Mouse (Mus musculus): Measurements from ENCODE around the gene Rogdi. TPM values are rescaled to one million over a fixed set of nuclear protein-coding genes. Genes with fewer than 3 reads are reported as not detected.

Rogdi gene
- polyA plus RNA-seq, 1 experiment from 2014 or later = 59.9 TPM

- H3K4me3 ChIP-seq (ENCODE audit: low read depth, low read length) = no peak overlapping the region
- H3K27me3 ChIP-seq (ENCODE audit: insufficient read depth, low read length) = no peaks in the 10 kb centered on the region
- 71% methylated on average over 5 of the region's 5 CpGs for WGBS
- no peak for DNase-seq
- H3K9me3 ChIP-seq (ENCODE audit: low read depth, low read length) = no peaks in the 10 kb centered on the region
- no peak overlapping the region for H3K4me2 ChIP-seq
- peaks cover 95% of the 10 kb centered on the region for H3K36me3 ChIP-seq (ENCODE audit: insufficient read depth)
- ATAC-seq (ENCODE audit: insufficient read depth) = no peak
- no peak overlapping the region for H3K27ac ChIP-seq (ENCODE audit: low read depth)
- TF ChIP-seq CTCF (IDR thresholded peaks at IDR 0.05; ENCODE audit: low read depth) = no peak
- H3K9ac ChIP-seq = no peak overlapping the region
- H3K4me1 ChIP-seq (ENCODE audit: insufficient read depth) = no peaks in the 10 kb centered on the region
Measured at GRCm38 (mm10) chr16:5036649-5037234, 23.4 kb upstream of the Rogdi start.

GRCm38 (mm10) chr16:5035591-5035990 lies 22.2 kb upstream of the Rogdi start:
- Histone ChIP-seq H3K27me3 (ENCODE audit: insufficient read depth, low read length) (no peaks in the 10 kb centered on the region), H3K27ac (ENCODE audit: low read depth) (no peak overlapping the region), H3K9ac (no peak overlapping the region), H3K4me1 (ENCODE audit: insufficient read depth) (no peaks in the 10 kb centered on the region), H3K4me2 (no peak overlapping the region), H3K36me3 (ENCODE audit: insufficient read depth) (peaks cover 95% of the 10 kb centered on the region), H3K9me3 (ENCODE audit: low read depth, low read length) (no peaks in the 10 kb centered on the region), H3K4me3 (ENCODE audit: low read depth, low read length) (no peak overlapping the region)
- ATAC-seq (ENCODE audit: insufficient read depth) = no peak
- WGBS = 95% methylated on average over 3 of the region's 3 CpGs
- DNase-seq = no peak
- no peak for TF ChIP-seq CTCF (IDR thresholded peaks at IDR 0.05; ENCODE audit: low read depth)

- WGBS = 30% methylated on average over 2 of the region's 2 CpGs
- no peak for TF ChIP-seq CTCF (IDR thresholded peaks at IDR 0.05; ENCODE audit: low read depth)
- H3K4me2 ChIP-seq = no peak overlapping the region
- H3K9ac ChIP-seq = no peak overlapping the region
- H3K9me3 ChIP-seq (ENCODE audit: low read depth, low read length) = no peaks in the 10 kb centered on the region
- H3K4me3 ChIP-seq (ENCODE audit: low read depth, low read length) = no peak overlapping the region
- no peaks in the 10 kb centered on the region for H3K4me1 ChIP-seq (ENCODE audit: insufficient read depth)
- DNase-seq (no peak), ATAC-seq (ENCODE audit: insufficient read depth) (no peak)
- H3K27ac ChIP-seq (ENCODE audit: low read depth) = no peak overlapping the region
- no peaks in the 10 kb centered on the region for H3K27me3 ChIP-seq (ENCODE audit: insufficient read depth, low read length)
- peaks cover 99% of the 10 kb centered on the region for H3K36me3 ChIP-seq (ENCODE audit: insufficient read depth)
Measured at GRCm38 (mm10) chr16:5029847-5030246, 16.5 kb upstream of the Rogdi start.

- Histone ChIP-seq H3K4me1 (ENCODE audit: insufficient read depth) (no peaks in the 10 kb centered on the region), H3K9me3 (ENCODE audit: low read depth, low read length) (no peaks in the 10 kb centered on the region), H3K36me3 (ENCODE audit: insufficient read depth) (peaks cover 98% of the 10 kb centered on the region), H3K4me3 (ENCODE audit: low read depth, low read length) (no peak overlapping the region), H3K9ac (no peak overlapping the region), H3K27ac (ENCODE audit: low read depth) (no peak overlapping the region), H3K4me2 (no peak overlapping the region), H3K27me3 (ENCODE audit: insufficient read depth, low read length) (no peaks in the 10 kb centered on the region)
- 88% methylated on average over 3 of the region's 3 CpGs for WGBS
- ATAC-seq (ENCODE audit: insufficient read depth) = no peak
- no peak for DNase-seq
- no peak for TF ChIP-seq CTCF (IDR thresholded peaks at IDR 0.05; ENCODE audit: low read depth)
Measured at GRCm38 (mm10) chr16:5024021-5024420, 10.7 kb upstream of the Rogdi start.

GRCm38 (mm10) chr16:5014578-5014977 lies 1.2 kb upstream of the Rogdi start:
- WGBS = 81% methylated on average over 4 of the region's 4 CpGs
- no peak overlapping the region for H3K27ac ChIP-seq (ENCODE audit: low read depth)
- H3K4me1 ChIP-seq (ENCODE audit: insufficient read depth) = no peaks in the 10 kb centered on the region
- no peaks in the 10 kb centered on the region for H3K9me3 ChIP-seq (ENCODE audit: low read depth, low read length)
- H3K27me3 ChIP-seq (ENCODE audit: insufficient read depth, low read length) = no peaks in the 10 kb centered on the region
- H3K4me2 ChIP-seq = no peak overlapping the region
- no peak overlapping the region for H3K4me3 ChIP-seq (ENCODE audit: low read depth, low read length)
- no peak for TF ChIP-seq CTCF (IDR thresholded peaks at IDR 0.05; ENCODE audit: low read depth)
- DNase-seq (no peak), ATAC-seq (ENCODE audit: insufficient read depth) (no peak)
- H3K36me3 ChIP-seq (ENCODE audit: insufficient read depth) = peaks cover 53% of the 10 kb centered on the region
- no peak overlapping the region for H3K9ac ChIP-seq

GRCm38 (mm10) chr16:5012036-5013005 lies 1.0 kb downstream of the Rogdi start:
- 40% methylated on average over 13 of the region's 13 CpGs for WGBS
- ATAC-seq (ENCODE audit: insufficient read depth) = no peak

GRCm38 (mm10) chr16:5011285-5011684 lies 2.1 kb downstream of the Rogdi start:
- H3K27me3 ChIP-seq (ENCODE audit: insufficient read depth, low read length) = no peaks in the 10 kb centered on the region
- ATAC-seq (ENCODE audit: insufficient read depth) (no peak), DNase-seq (no peak)
- H3K36me3 ChIP-seq (ENCODE audit: insufficient read depth) = peaks cover 26% of the 10 kb centered on the region
- WGBS = 83% methylated on average over 7 of the region's 7 CpGs
- TF ChIP-seq CTCF (IDR thresholded peaks at IDR 0.05; ENCODE audit: low read depth) = no peak
- H3K27ac ChIP-seq (ENCODE audit: low read depth) = no peak overlapping the region
- H3K4me1 ChIP-seq (ENCODE audit: insufficient read depth) = no peaks in the 10 kb centered on the region
- H3K4me2 ChIP-seq = no peak overlapping the region
- H3K4me3 ChIP-seq (ENCODE audit: low read depth, low read length) = no peak overlapping the region
- H3K9me3 ChIP-seq (ENCODE audit: low read depth, low read length) = no peaks in the 10 kb centered on the region
- H3K9ac ChIP-seq = no peak overlapping the region

More at GRCm38 (mm10) chr16:5012036-5013005, 1.0 kb downstream of the Rogdi start:
- Histone ChIP-seq H3K4me1 (ENCODE audit: insufficient read depth) (no peaks in the 10 kb centered on the region), H3K4me2 (peak overlapping the region; percentile 73), H3K27ac (ENCODE audit: low read depth) (no peak overlapping the region), H3K4me3 (ENCODE audit: low read depth, low read length) (peak overlapping the region; percentile 68), H3K9ac (peak overlapping the region; percentile 65), H3K9me3 (ENCODE audit: low read depth, low read length) (no peaks in the 10 kb centered on the region), H3K36me3 (ENCODE audit: insufficient read depth) (peaks cover 37% of the 10 kb centered on the region), H3K27me3 (ENCODE audit: insufficient read depth, low read length) (no peaks in the 10 kb centered on the region)
- no peak for DNase-seq
- TF ChIP-seq CTCF (IDR thresholded peaks at IDR 0.05; ENCODE audit: low read depth) = no peak

All from lung, embryonic 14.5 days (tissue).